Mouse (Mus musculus) gastrocnemius, postnatal 4 days (tissue): Measurements from ENCODE around the gene Csnk2b. TPM values are rescaled to one million over a fixed set of nuclear protein-coding genes. Genes with fewer than 3 reads are reported as not detected.

Experiments
- DNase-seq, 2 experiments: peaks; one replicate each; pipeline ENCODE4 v3.0.0; 2021 to 2022; ENCODE audit warnings: low spot score in 2 of 2, mixed read lengths in 2 of 2
- long read RNA-seq, 2 experiments: library from polyadenylated mRNA; stranded (forward); transcript quantifications; one replicate each; pipeline ENCODE4 v2.0.0; 2021
- total RNA-seq, 2 experiments: library from RNA; stranded (reverse); gene quantifications; 2 replicates each; pipeline ENCODE4 v1.2.3; 2021

Csnk2b gene
- 100 to 1,000 TPM; 174 to 185 TPM for total RNA-seq
- long read RNA-seq, experiment 1, transcript Csnk2b-201 (7 exons, 961 nt) = major isoform, 39 of 47 reads
- long read RNA-seq, experiment 1, partial matches to known transcripts = 1 of 47 reads
- long read RNA-seq, experiment 1, other reads (novel, unspliced or antisense) = 6 of 47 reads
- long read RNA-seq, experiment 2, transcript Csnk2b-201 (7 exons, 961 nt) = major isoform, 40 of 43 reads
- long read RNA-seq, experiment 2, partial matches to known transcripts = 0 of 43 reads
- long read RNA-seq, experiment 2, other reads (novel, unspliced or antisense) = 3 of 43 reads

DNA sequence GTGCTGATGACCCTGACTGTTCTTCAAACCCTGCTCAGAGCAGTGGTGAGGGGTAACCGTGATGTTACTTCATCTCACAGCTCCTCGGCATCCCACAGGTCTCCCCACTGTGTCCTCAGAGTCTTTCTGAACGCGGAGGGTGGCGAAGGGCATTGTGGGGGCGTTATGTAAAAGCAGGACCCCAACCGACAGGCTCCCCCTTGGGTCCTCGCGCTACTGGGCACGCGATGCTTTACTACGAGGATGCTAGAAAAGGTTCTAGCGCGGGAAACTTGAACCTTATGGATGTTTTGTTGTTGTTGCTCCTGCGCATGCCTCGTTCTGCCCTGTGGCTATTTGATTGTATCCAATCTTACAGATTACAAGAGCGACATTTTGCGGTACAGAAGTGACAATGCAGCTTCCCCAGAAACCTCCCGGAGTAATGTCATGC is at the start of gene Csnk2b:
Gene Csnk2b (minus strand): TSS at position 183 of the 433 bp plus-strand sequence.
- DNase-seq = peak in 1 of 2 experiments; percentile 58

- no peak for DNase-seq
Measured at GRCm38 (mm10) chr17:35168541-35169207, 46.8 kb upstream of the Csnk2b start.

DNA sequence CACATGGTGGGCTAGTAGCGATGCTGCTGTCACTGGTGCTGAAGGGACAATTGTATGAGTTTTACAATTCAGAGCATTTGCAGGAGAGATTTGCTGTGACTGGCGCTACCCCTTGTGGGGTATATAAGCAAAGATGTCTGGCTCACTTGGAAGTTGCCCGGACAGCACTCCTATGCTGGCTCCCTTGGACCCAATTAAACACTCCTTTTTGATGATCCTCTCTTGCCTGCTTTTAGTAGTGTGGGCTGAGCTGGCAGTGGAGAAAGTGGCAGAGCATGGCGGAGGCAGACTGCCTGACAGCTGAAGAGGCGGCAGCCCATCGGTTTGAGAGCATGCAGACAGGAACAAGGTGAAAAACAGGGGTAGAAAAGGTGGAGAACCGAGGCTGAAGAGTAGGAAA is 45.9 kb upstream of the Csnk2b start:
- no peak for DNase-seq

- no peak for DNase-seq
Measured at GRCm38 (mm10) chr17:35166352-35167035, 44.6 kb upstream of the Csnk2b start.

DNA sequence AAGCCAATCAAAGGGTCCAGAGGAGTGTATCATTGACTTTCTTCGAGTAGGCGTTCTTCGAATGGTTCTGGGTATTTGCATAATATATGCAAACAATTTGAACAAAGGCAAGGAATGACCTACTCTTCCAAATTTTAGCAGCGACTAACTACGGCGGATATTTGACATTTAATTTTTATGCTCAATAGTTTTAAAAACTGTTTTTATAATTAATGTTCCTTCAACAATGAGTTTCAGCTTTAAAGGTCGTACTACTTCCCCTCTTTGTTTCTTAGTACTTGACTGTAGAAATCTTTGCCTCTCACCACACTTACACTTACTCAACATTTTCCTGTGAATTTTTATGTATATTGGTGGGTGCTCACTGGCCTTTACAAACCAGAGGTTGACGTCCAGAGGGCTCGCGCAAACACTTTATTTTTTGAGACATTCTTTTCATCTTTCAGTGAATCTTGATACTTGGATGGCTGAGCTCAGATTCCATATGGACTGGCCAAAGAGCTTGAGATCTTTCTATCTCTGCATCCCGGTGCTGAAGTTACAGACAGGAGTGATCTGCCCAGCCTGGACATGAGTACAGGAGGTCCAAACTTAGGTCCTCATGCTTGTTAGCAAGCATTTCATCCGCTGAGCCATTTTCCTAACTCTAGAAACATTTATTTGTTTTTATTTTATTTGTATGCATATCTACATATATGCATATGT is 43.8 kb upstream of the Csnk2b start:
- no peak for DNase-seq

- DNase-seq = peak; percentile 92 to 98
Measured at GRCm38 (mm10) chr17:35164568-35165450, 43.0 kb upstream of the Csnk2b start, which contains the start of gene Prrc2a. Prrc2a (minus strand) TSS chr17:35164897.

DNA sequence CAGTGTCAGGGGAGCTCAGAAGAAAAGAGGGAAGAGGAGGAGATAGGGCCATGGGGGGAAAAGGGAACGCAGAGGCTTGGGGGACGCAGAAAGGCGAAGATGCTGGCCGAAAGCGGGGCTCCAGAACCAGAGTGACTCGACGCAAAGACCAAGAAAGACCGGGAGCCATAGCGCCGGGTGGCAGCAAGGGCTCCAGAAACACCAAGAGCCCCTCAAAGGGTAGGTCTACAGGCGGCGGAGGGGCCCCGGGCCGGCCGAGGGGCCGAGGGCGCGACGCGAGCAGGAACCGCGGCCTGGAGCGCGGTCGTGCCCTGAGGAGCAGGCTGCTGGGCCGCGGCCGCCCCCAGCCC is 42.3 kb upstream of the Csnk2b start:
- DNase-seq = no peak

- DNase-seq = no peak
Measured at GRCm38 (mm10) chr17:35163326-35164081, 41.7 kb upstream of the Csnk2b start.

DNA sequence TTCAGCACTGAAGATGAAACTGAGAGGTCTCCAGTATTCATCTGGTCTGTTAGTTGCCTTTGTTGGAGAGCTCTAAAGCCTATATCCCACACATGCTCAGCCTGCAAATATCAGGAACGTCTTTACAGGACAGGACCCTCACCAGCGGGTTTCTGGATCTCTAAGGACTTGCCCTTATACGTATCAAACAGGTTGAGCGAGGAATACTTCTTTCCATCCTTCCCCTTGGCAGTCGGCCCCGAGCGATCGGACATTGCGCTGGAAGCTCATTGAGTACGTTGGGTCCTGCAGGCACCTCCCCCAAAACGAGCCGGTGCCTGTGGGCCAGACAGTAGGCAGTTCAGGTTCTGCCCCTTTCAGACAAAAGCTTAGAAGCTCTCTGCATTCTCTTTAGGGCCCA is 40.9 kb upstream of the Csnk2b start:
- no peak for DNase-seq

GRCm38 (mm10) chr17:35162121-35162520 is 40.3 kb upstream of the Csnk2b start:
- no peak for DNase-seq

DNA sequence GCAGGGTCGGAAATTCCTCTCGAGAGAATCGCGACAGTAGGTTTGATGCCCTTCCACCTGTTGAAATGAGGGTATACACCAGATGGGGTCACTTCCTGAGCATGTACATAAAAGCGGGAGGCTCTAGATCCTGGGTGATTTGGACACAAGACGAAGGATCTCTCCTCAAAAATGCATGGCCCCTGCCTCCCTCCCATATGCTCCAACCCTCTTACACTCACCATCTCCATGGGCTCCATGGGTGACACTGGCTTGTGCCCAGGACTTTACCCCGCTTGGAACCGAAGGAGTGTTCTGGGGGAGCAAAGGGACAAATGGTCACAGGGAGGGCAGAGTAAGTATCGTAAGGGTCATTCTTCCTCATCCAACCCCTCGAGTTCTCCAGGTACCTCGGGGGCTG is 39.6 kb upstream of the Csnk2b start:
- DNase-seq = no peak

GRCm38 (mm10) chr17:35159638-35160037 is 37.8 kb upstream of the Csnk2b start:
- DNase-seq = no peak

GRCm38 (mm10) chr17:35158850-35159593 is 37.2 kb upstream of the Csnk2b start:
- DNase-seq = no peak

- DNase-seq = no peak
Measured at GRCm38 (mm10) chr17:35157661-35158175, 35.9 kb upstream of the Csnk2b start.

DNA sequence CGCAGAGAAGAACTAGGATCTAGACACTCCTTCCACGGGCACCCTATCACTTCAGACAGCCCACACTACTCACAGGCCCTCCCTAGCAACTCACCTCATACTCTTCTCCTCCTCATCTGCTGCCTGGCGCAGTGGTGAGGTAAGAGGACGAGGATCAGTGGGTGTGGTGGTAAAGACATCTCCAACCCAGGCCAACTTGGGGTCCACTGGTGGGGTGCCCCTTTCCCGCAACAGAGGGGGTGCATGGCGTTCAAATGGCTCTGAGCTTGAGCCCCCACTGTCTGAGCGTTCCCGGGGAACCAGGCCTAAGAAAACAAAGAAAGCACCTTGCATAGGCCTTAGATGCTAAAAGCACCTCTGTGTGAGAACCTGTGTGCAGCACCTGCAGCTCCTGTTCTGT is 35.4 kb upstream of the Csnk2b start:
- DNase-seq = no peak

- no peak for DNase-seq
Measured at GRCm38 (mm10) chr17:35156461-35157200, 34.8 kb upstream of the Csnk2b start.

- DNase-seq = no peak
Measured at GRCm38 (mm10) chr17:35155451-35155850, 33.6 kb upstream of the Csnk2b start.

- no peak for DNase-seq
Measured at GRCm38 (mm10) chr17:35154616-35155015, 32.8 kb upstream of the Csnk2b start.
